Mouse (Mus musculus) liver, embryonic 14.5 days (tissue): Measurements from ENCODE around the gene Sectm1a. TPM values are rescaled to one million over a fixed set of nuclear protein-coding genes. Genes with fewer than 3 reads are reported as not detected.

Experiments used
- ATAC-seq: fragments of 200-750 bp; cut with Nextera tagmentation; 2 replicates; pipeline ENCODE4 v1.8.0; 2017; ENCODE audit warnings: moderate number of reproducible peaks, mild to moderate bottlenecking, moderate library complexity; ENCODE audit not compliant: insufficient read depth
- DNase-seq, 3 experiments: peaks; one replicate each; pipeline ENCODE4 v3.0.0-alpha.2; 2012 to 2013; ENCODE audit warnings: low read depth in 3 of 3, low spot score in 3 of 3
- H3K27ac ChIP-seq: fragments of 300-500 bp; sonication (generic); 2 replicates; pipeline ENCODE4 v1.5.1; 2014; ENCODE audit warnings: moderate library complexity, mild to moderate bottlenecking, control low read depth, inconsistent platforms
- H3K27me3 ChIP-seq: fragments of 300-500 bp; sonication (generic); 2 replicates; pipeline ENCODE4 v1.6.1; 2014; ENCODE audit warnings: mild to moderate bottlenecking, low read length, moderate library complexity; ENCODE audit not compliant: control insufficient read depth, insufficient read depth
- H3K36me3 ChIP-seq: fragments of 300-500 bp; sonication (generic); replicated peaks from 2 replicates; pipeline ENCODE4 v1.6.1; 2014; ENCODE audit warnings: low read depth; ENCODE audit not compliant: control insufficient read depth, insufficient read depth
- H3K4me1 ChIP-seq, 2 experiments: fragments of 200-500 bp in 1 of 2; fragments of 300-500 bp in 1 of 2; sonication (generic) in 1 of 2; replicated peaks; 2 replicates each; pipeline ENCODE4 v1.6.1; 2012 to 2014; ENCODE audit warnings: antibody characterized with exemption in 1 of 2, inconsistent platforms in 1 of 2, low read length in 1 of 2; ENCODE audit not compliant: control insufficient read depth in 2 of 2, insufficient read depth in 2 of 2
- H3K4me2 ChIP-seq: fragments of 300-500 bp; sonication (generic); 2 replicates; pipeline ENCODE4 v1.6.1; 2014; ENCODE audit warnings: low read depth, mild to moderate bottlenecking, control low read depth, moderate library complexity
- H3K4me3 ChIP-seq, 2 experiments: fragments of 200-500 bp in 1 of 2; fragments of 300-500 bp in 1 of 2; sonication (generic) in 1 of 2; 2 replicates each; pipeline ENCODE4 v1.5.1; 2012 to 2014; ENCODE audit warnings: low read depth in 2 of 2, low read length in 2 of 2, mild to moderate bottlenecking in 2 of 2, control low read depth in 1 of 2, inconsistent platforms in 1 of 2, moderate library complexity in 1 of 2; ENCODE audit not compliant: insufficient read depth in 1 of 2
- H3K9ac ChIP-seq: fragments of 300-500 bp; sonication (generic); replicated peaks from 2 replicates; pipeline ENCODE4 v1.6.1; 2014; ENCODE audit warnings: mild to moderate bottlenecking, control low read depth, moderate library complexity
- H3K9me3 ChIP-seq: fragments of 300-500 bp; sonication (generic); 2 replicates; pipeline ENCODE4 v1.6.1; 2016; ENCODE audit warnings: low read length, mixed read lengths; ENCODE audit not compliant: control insufficient read depth
- CTCF ChIP-seq: IDR thresholded peaks from 2 replicates; pipeline ENCODE4 v1.5.1; 2016; ENCODE audit warnings: antibody characterized with exemption, low read depth, control low read depth
- EP300 ChIP-seq: IDR thresholded peaks from 2 replicates; pipeline ENCODE4 v1.6.1; 2016; ENCODE audit warnings: antibody characterized with exemption, low read depth
- WGBS: fragments of 180-500 bp; shearing (Covaris S2); extraction: QIAGEN DNeasy Blood & Tissue Kit; methylation state at CpG from one replicate; pipeline ENCODE4 v1.1.7; 2014; ENCODE audit not compliant: insufficient replicate concordance; 5-methylcytosine and 5-hydroxymethylcytosine counted together
- polyA plus RNA-seq, 2 experiments: library from polyadenylated mRNA; depleted of rRNA in 1 of 2; stranded (reverse) in 1 of 2; unstranded in 1 of 2; fragments of >200 nt; fragmentation: Nextera tagmentation in 1 of 2; extraction: Ambion mirVana in 1 of 2; gene quantifications; 2 replicates each; pipeline versions ENCODE4 v1.2.1 to v1.2.3; 2012 to 2014

Sectm1a gene
- polyA plus RNA-seq, 2 experiments = 1.0 to 1.3 TPM

- TF ChIP-seq CTCF = no peak
- ATAC-seq (no peak), DNase-seq (no peak)
- no peak overlapping the region for H3K9ac ChIP-seq
- H3K4me2 ChIP-seq = no peak overlapping the region
- WGBS = 53% methylated on average over 4 of the region's 4 CpGs
- H3K4me3 ChIP-seq = no peak overlapping the region
- H3K27me3 ChIP-seq = no peaks in the 10 kb centered on the region
- H3K4me1 ChIP-seq = 0 out of 4 replicates have a peak, but pooled peaks cover 0 to 1% of the 10 kb centered on the region in 2 experiments
- no peaks in the 10 kb centered on the region for H3K36me3 ChIP-seq
- no peaks in the 10 kb centered on the region for H3K9me3 ChIP-seq
- H3K27ac ChIP-seq = no peak overlapping the region
Observed at GRCm38 (mm10) chr11:121042480-121042879, 38.5 kb downstream of the Sectm1a start.

- ATAC-seq (no peak), DNase-seq (no peak)
- Histone ChIP-seq H3K27ac (no peak overlapping the region), H3K36me3 (no peaks in the 10 kb centered on the region), H3K9ac (no peak overlapping the region), H3K4me1 (0 out of 4 replicates have a peak, but pooled peaks cover 0 to 1% of the 10 kb centered on the region in 2 experiments), H3K4me3 (no peak overlapping the region), H3K27me3 (no peaks in the 10 kb centered on the region), H3K9me3 (no peaks in the 10 kb centered on the region), H3K4me2 (no peak overlapping the region)
- 48% methylated on average over 4 of the region's 4 CpGs for WGBS
- no peak for TF ChIP-seq CTCF
- no peak for TF ChIP-seq EP300
Observed at GRCm38 (mm10) chr11:121041636-121042035, 39.4 kb downstream of the Sectm1a start.

GRCm38 (mm10) chr11:121041212-121041611 is 39.8 kb downstream of the Sectm1a start:
- H3K9me3 ChIP-seq = no peaks in the 10 kb centered on the region
- WGBS = 2% methylated on average over 4 of the region's 4 CpGs
- H3K4me3 ChIP-seq = no peak overlapping the region
- H3K4me2 ChIP-seq = no peak overlapping the region
- peak; percentile 87 for TF ChIP-seq CTCF
- no peak for TF ChIP-seq EP300
- peak; percentile 45 to 56 (median 47) for DNase-seq
- H3K27me3 ChIP-seq = no peaks in the 10 kb centered on the region
- no peak overlapping the region for H3K9ac ChIP-seq
- 0 out of 4 replicates have a peak, but pooled peaks cover 0 to 1% of the 10 kb centered on the region in 2 experiments for H3K4me1 ChIP-seq
- no peak overlapping the region for H3K27ac ChIP-seq
- peak; percentile 55; the same call in 1 of the 2 replicates for ATAC-seq
- no peaks in the 10 kb centered on the region for H3K36me3 ChIP-seq

- Histone ChIP-seq H3K36me3 (no peaks in the 10 kb centered on the region), H3K9ac (no peak within 1 kb of the TSS), H3K27me3 (no peaks in the 10 kb centered on the region), H3K9me3 (no peaks in the 10 kb centered on the region), H3K4me2 (no peak within 1 kb of the TSS), H3K27ac (no peak within 1 kb of the TSS), H3K4me3 (no peak within 1 kb of the TSS), H3K4me1 (no peaks in the 10 kb centered on the region)
- 41% methylated on average over 5 of the region's 5 CpGs for WGBS
- ATAC-seq = no peak
- TF ChIP-seq EP300 = no peak
- no peak for TF ChIP-seq CTCF
- DNase-seq = no peak
Observed at GRCm38 (mm10) chr11:121039302-121039701, 41.7 kb downstream of the Sectm1a start, which contains the start of gene Cd7. Gene Cd7, minus strand, starts transcription at chr11:121039418.

GRCm38 (mm10) chr11:121038366-121039240 is 42.4 kb downstream of the Sectm1a start:
- Histone ChIP-seq H3K4me2 (no peak overlapping the region), H3K27me3 (no peaks in the 10 kb centered on the region), H3K4me1 (no peaks in the 10 kb centered on the region), H3K9ac (no peak overlapping the region), H3K9me3 (no peaks in the 10 kb centered on the region), H3K36me3 (no peaks in the 10 kb centered on the region), H3K4me3 (no peak overlapping the region), H3K27ac (no peak overlapping the region)
- no peak for DNase-seq
- TF ChIP-seq EP300 (no peak), CTCF (no peak)
- ATAC-seq = no peak
- 64% methylated on average over 11 of the region's 11 CpGs for WGBS
